Mouse (Mus musculus): Measurements from ENCODE around the gene Olfr522. TPM values are rescaled to one million over a fixed set of nuclear protein-coding genes. Genes with fewer than 3 reads are reported as not detected.

Olfr522 gene
- polyA plus RNA-seq, 1 experiment from 2014 or later = not detected

DNA sequence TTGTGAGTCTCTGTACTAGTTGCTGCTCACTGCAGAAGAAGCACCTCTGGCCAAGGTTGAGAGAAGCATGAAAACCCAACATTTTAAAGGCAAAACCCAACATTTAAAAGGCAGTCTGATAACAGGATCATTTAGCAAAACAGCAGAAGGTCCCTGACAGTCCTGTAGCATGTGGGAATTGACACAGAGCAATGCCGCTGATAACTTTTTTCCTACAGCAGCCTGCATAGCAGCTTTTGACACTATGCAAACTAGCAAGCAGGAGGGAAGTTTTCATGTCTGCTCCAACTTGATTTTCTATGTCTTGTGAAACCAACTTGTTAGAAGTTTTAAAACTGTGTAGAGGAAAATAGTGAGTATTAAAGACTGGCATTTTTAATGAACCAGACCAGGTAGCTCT lies 40.2 kb downstream of the Olfr522 start:
- no peak overlapping the region for H3K27ac ChIP-seq
- no peak for DNase-seq (ENCODE audit: extremely low spot score, low spot score)
- 0 out of 2 replicates have a peak, but pooled peaks cover 2% of the 10 kb centered on the region for H3K36me3 ChIP-seq (replicated peaks)
- no peak overlapping the region for H3K4me3 ChIP-seq
- H3K9me3 ChIP-seq = no peaks in the 10 kb centered on the region
- peaks cover 9% of the 10 kb centered on the region; the same call in 1 of the 2 replicates for H3K27me3 ChIP-seq (ENCODE audit: poor library complexity, severe bottlenecking)
- WGBS = 98% methylated on average over 1 of the region's 1 CpGs
- peaks cover 20% of the 10 kb centered on the region for H3K4me1 ChIP-seq

- H3K27ac ChIP-seq = no peak overlapping the region
- WGBS = 46% methylated on average over 4 of the region's 4 CpGs
- H3K4me1 ChIP-seq = peaks cover 20% of the 10 kb centered on the region
These were observed 41.8 kb downstream of the Olfr522 start for GRCm38 (mm10) chr7:140122765-140123164.

GRCm38 (mm10) chr7:140121338-140121910 lies 43.1 kb downstream of the Olfr522 start:
- WGBS = 75% methylated on average over 13 of the region's 13 CpGs
- Histone ChIP-seq H3K4me1 (peaks cover 22% of the 10 kb centered on the region), H3K9me3 (no peaks in the 10 kb centered on the region), H3K4me3 (no peak overlapping the region), H3K27me3 (ENCODE audit: poor library complexity, severe bottlenecking) (peaks cover 9% of the 10 kb centered on the region; the same call in 1 of the 2 replicates), H3K36me3 (replicated peaks) (no peaks in the 10 kb centered on the region), H3K27ac (no peak overlapping the region)
- DNase-seq (ENCODE audit: extremely low spot score, low spot score) = no peak

More at GRCm38 (mm10) chr7:140122765-140123164, 41.8 kb downstream of the Olfr522 start:
- H3K9me3 ChIP-seq = no peaks in the 10 kb centered on the region
- H3K4me3 ChIP-seq = no peak overlapping the region
- H3K27me3 ChIP-seq (ENCODE audit: poor library complexity, severe bottlenecking) = peaks cover 9% of the 10 kb centered on the region; the same call in 1 of the 2 replicates
- DNase-seq (ENCODE audit: extremely low spot score, low spot score) = no peak
- no peaks in the 10 kb centered on the region for H3K36me3 ChIP-seq (replicated peaks)

GRCm38 (mm10) chr7:140120484-140120883 lies 44.1 kb downstream of the Olfr522 start:
- no peak for DNase-seq (ENCODE audit: extremely low spot score, low spot score)
- whole genome bisulfite sequencing = 91% methylated on average over 2 of the region's 2 CpGs
- peaks cover 9% of the 10 kb centered on the region; the same call in 1 of the 2 replicates for H3K27me3 ChIP-seq (ENCODE audit: poor library complexity, severe bottlenecking)

DNA sequence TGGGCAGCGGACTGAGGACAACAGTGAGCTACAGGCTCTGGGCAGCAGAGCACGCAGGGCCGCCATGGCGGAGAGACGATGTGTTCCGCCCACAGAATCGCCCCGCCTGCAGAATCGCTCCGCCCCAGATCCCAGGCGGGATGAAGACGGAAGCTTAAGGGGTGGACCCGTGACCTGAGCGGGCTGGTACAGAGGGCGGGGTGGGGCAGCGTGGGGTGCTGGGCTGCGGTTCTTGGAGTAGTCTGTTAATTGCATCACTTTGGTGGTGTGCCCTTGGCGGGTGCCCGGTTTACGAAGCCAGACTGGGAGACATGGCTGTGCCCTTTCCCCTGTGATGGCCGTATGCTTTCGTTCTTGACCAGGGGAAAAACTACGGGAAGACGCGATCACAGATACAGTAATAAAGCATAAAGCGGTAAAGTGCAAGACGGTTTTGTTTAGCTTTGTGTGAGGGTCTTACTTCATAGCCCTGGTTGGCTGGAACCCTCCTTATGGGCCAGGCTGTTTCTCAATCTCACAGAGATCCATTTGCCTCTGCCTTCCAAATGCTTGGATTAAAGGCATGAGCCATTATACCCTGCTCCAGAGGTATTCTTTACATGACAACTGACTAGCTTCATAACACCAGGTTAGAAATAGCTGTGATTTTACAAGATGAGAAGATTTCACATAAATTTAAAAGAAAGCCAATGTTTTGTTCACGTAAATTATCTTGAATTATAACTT lies 48.1 kb downstream of the Olfr522 start, which contains the start of gene Echs1:
TSS of gene Echs1 (minus strand) at position 148 of the 726 bp plus-strand sequence.
- no peaks in the 10 kb centered on the region for H3K9me3 ChIP-seq
- peaks cover 22% of the 10 kb centered on the region for H3K4me1 ChIP-seq
- no peaks in the 10 kb centered on the region for H3K27me3 ChIP-seq (ENCODE audit: poor library complexity, severe bottlenecking)
- peak within 1 kb of the TSS; percentile 93 for H3K27ac ChIP-seq
- H3K36me3 ChIP-seq (replicated peaks) = peaks cover 18% of the 10 kb centered on the region
- 4% methylated on average over 28 of the region's 28 CpGs for WGBS
- peak; percentile 85 for DNase-seq (ENCODE audit: extremely low spot score, low spot score)
- peak within 1 kb of the TSS; percentile 78 for H3K4me3 ChIP-seq

More at GRCm38 (mm10) chr7:140120484-140120883, 44.1 kb downstream of the Olfr522 start:
- H3K36me3 ChIP-seq (replicated peaks) = no peaks in the 10 kb centered on the region
- H3K27ac ChIP-seq = no peak overlapping the region
- no peaks in the 10 kb centered on the region for H3K9me3 ChIP-seq
- H3K4me1 ChIP-seq = peaks cover 21% of the 10 kb centered on the region
- H3K4me3 ChIP-seq = no peak overlapping the region

DNA sequence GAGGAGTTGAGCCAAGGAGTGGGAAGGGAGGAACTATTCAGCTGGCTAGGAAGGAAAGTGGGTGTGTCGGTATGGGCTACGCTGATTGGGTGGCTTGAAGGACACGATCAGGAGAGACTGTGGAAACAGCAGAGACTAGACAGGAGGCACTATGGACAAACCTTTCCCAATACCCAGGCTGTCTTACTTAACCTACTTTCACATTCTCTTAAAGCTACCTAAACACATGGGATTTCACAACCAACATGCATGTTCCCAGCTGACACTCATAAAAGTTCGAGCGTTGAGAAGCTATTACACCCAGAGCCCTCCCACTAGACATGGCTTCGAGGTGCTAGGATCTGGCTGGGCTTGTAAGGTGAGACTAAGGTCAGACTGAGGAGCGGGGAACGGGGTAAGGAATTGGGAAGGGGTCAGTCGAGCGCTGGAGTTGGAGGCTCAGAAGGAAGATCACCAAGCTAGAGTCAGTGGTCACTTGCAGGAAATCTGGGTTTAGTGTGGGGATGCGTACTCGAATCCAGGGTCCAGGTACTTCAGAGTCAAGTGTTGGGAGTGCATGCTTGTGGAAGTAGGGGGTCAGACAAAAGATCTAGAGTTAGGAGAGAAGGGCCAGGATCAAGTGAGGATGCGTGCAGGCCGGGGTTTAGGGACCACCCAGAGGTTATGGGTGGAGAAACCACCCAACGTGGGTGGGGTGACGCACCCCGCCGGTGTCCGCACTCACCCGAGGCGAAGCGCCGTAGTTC lies 48.8 kb downstream of the Olfr522 start, which contains the start of gene Paox:
TSS of gene Paox (plus strand) at position 217 of the 746 bp plus-strand sequence.
- WGBS = 4% methylated on average over 23 of the region's 23 CpGs
- DNase-seq (ENCODE audit: extremely low spot score, low spot score) = peak; percentile 26

GRCm38 (mm10) chr7:140111943-140112342 lies 52.6 kb downstream of the Olfr522 start:
- no peaks in the 10 kb centered on the region for H3K27me3 ChIP-seq (ENCODE audit: poor library complexity, severe bottlenecking)
- no peak overlapping the region for H3K27ac ChIP-seq
- WGBS = 76% methylated on average over 3 of the region's 3 CpGs
- peaks cover 19% of the 10 kb centered on the region for H3K4me1 ChIP-seq
- no peaks in the 10 kb centered on the region for H3K9me3 ChIP-seq
- no peak overlapping the region for H3K4me3 ChIP-seq
- DNase-seq (ENCODE audit: extremely low spot score, low spot score) = no peak
- H3K36me3 ChIP-seq (replicated peaks) = peaks cover 62% of the 10 kb centered on the region

More for the DNA sequence above, 48.8 kb downstream of the Olfr522 start, which contains the start of gene Paox:
- Histone ChIP-seq H3K4me3 (peak within 1 kb of the TSS; percentile 78), H3K4me1 (peaks cover 22% of the 10 kb centered on the region), H3K36me3 (replicated peaks) (peaks cover 25% of the 10 kb centered on the region), H3K27ac (peak within 1 kb of the TSS; percentile 93), H3K9me3 (no peaks in the 10 kb centered on the region), H3K27me3 (ENCODE audit: poor library complexity, severe bottlenecking) (no peaks in the 10 kb centered on the region)

Other genes with a start within 250 kb of the Olfr522 start
- gene Utf1, start 221.0 kb downstream of the Olfr522 start, polyA plus RNA-seq (2016; fragmentation: Nextera tagmentation; extraction: Ambion mirVana) = 0.25 TPM in 1 of 2 replicates, not detected in the other
- 0.67 and 0.91 TPM in 2 replicates for gene 6430531B16Rik, start 186.0 kb downstream of the Olfr522 start, polyA plus RNA-seq (2016; fragmentation: Nextera tagmentation; extraction: Ambion mirVana)
- gene Adam8, start 172.2 kb downstream of the Olfr522 start, polyA plus RNA-seq (2016; fragmentation: Nextera tagmentation; extraction: Ambion mirVana) = 1.6 and 2.4 TPM in 2 replicates
- gene Zfp511, start 128.4 kb downstream of the Olfr522 start, polyA plus RNA-seq (2016; fragmentation: Nextera tagmentation; extraction: Ambion mirVana) = 39.2 and 41.7 TPM in 2 replicates
- 80.6 and 81.1 TPM in 2 replicates for gene Tubgcp2, start 128.1 kb downstream of the Olfr522 start, polyA plus RNA-seq (2016; fragmentation: Nextera tagmentation; extraction: Ambion mirVana)
- 0.31 and 0.69 TPM in 2 replicates for gene Msx3, start 115.7 kb downstream of the Olfr522 start, polyA plus RNA-seq (2016; fragmentation: Nextera tagmentation; extraction: Ambion mirVana)
- gene Caly, start 82.2 kb downstream of the Olfr522 start, polyA plus RNA-seq (2016; fragmentation: Nextera tagmentation; extraction: Ambion mirVana) = 0.58 and 2.1 TPM in 2 replicates
- gene Prap1, start 71.4 kb downstream of the Olfr522 start, polyA plus RNA-seq (2016; fragmentation: Nextera tagmentation; extraction: Ambion mirVana) = not detected in 2 replicates
- gene Fuom, start 62.3 kb downstream of the Olfr522 start, polyA plus RNA-seq (2016; fragmentation: Nextera tagmentation; extraction: Ambion mirVana) = 11.5 and 12.1 TPM in 2 replicates
- 17.2 and 17.3 TPM in 2 replicates for gene Paox, start 49.0 kb downstream of the Olfr522 start, polyA plus RNA-seq (2016; fragmentation: Nextera tagmentation; extraction: Ambion mirVana)
- gene Echs1, start 48.3 kb downstream of the Olfr522 start, polyA plus RNA-seq (2016; fragmentation: Nextera tagmentation; extraction: Ambion mirVana) = 151 TPM in 2 replicates
- 33.9 and 35.0 TPM in 2 replicates for gene Mtg1, start 27.2 kb downstream of the Olfr522 start, polyA plus RNA-seq (2016; fragmentation: Nextera tagmentation; extraction: Ambion mirVana)
- gene Sprn, start 9.9 kb downstream of the Olfr522 start, polyA plus RNA-seq (2016; fragmentation: Nextera tagmentation; extraction: Ambion mirVana) = 0.20 and 0.62 TPM in 2 replicates
- not detected in 2 replicates for gene Olfr523, start 8.5 kb upstream of the Olfr522 start, polyA plus RNA-seq (2016; fragmentation: Nextera tagmentation; extraction: Ambion mirVana)
- gene Olfr524, start 41.2 kb upstream of the Olfr522 start, polyA plus RNA-seq (2016; fragmentation: Nextera tagmentation; extraction: Ambion mirVana) = not detected in 2 replicates
- gene Cd163l1, start 53.5 kb upstream of the Olfr522 start, polyA plus RNA-seq (2016; fragmentation: Nextera tagmentation; extraction: Ambion mirVana) = not detected in 2 replicates
- gene 5830411N06Rik, start 82.5 kb upstream of the Olfr522 start, polyA plus RNA-seq (2016; fragmentation: Nextera tagmentation; extraction: Ambion mirVana) = not detected in 2 replicates
- not detected in 2 replicates for gene Olfr525, start 156.1 kb upstream of the Olfr522 start, polyA plus RNA-seq (2016; fragmentation: Nextera tagmentation; extraction: Ambion mirVana)
- gene Olfr527, start 169.3 kb upstream of the Olfr522 start, polyA plus RNA-seq (2016; fragmentation: Nextera tagmentation; extraction: Ambion mirVana) = not detected in 2 replicates
- gene Olfr60, start 196.9 kb upstream of the Olfr522 start, polyA plus RNA-seq (2016; fragmentation: Nextera tagmentation; extraction: Ambion mirVana) = not detected in 2 replicates
- gene Olfr530, start 211.6 kb upstream of the Olfr522 start, polyA plus RNA-seq (2016; fragmentation: Nextera tagmentation; extraction: Ambion mirVana) = not detected in 2 replicates
- gene Olfr531, start 238.2 kb upstream of the Olfr522 start, polyA plus RNA-seq (2016; fragmentation: Nextera tagmentation; extraction: Ambion mirVana) = 0.05 TPM in 1 of 2 replicates, not detected in the other

Data from forebrain, embryonic 10.5 days (tissue).